Mouse (Mus musculus) embryo, embryonic 10 days (tissue): ENCODE results near the gene Kifc3.

ENCODE experiments used
- DNase-seq: peaks from one replicate; pipeline ENCODE4 v3.0.0-alpha.2; 2015; ENCODE audit warnings: low spot score

Gene Kifc3

DNA sequence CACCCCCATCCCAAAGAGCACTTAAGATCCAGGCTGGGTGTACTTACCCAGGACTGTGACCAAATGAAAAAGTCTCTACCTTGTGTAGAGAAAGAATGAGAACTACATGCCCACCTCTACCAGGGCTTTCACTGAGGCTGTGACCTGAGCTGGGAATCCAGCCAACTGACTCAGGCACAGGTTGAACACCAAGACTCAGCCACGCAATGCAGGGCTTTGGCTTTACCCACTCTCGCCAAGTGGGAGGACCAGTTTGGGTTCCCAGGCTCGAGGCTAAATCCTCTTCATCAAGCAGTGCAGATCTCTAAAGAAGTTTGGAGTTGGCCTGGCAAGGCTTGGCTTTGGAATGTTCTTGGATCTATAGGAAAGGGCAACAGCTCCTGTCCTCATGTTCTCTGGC lies 127.1 kb downstream of the Kifc3 start:
- no peak for DNase-seq

DNA sequence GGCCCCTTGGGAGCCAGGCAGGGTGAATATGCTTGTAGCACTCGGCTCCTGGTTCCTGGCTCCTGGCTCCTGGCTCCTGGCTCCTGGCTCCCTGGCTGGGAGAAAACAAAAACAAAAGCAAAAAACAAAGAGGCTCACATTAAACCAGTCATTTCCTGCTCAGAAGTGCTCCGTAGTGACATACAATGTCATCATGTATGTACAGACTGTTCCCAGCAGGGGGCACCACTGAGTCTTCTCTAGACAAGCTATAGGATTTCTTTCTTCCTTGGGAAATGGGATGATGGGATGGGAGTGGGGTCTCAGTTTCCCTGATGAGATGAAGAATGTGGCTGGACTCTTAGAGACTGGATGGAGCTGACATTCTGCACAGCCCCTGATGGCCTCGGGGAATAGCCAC lies 135.0 kb downstream of the Kifc3 start:
- DNase-seq: peak; percentile 60

DNA sequence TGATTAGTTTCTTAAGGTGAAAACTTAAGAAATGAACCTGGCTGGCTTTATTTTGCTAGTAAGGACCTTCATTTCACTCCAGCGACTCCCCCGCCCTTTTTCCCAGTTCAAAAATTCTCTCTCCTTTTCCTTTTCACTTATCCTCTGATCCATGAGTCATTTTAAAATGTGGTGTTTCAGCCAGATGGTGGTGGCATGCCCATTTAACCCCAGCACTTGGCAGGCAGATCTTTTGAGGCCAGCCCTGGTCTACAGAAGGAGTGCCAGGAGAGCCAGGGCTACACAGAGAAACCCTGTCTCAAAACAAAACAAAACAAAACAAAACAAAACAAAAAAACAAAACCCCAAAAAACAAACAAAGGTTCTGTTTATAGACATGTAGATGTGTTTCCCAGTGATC lies 138.1 kb downstream of the Kifc3 start:
- no peak for DNase-seq

DNA sequence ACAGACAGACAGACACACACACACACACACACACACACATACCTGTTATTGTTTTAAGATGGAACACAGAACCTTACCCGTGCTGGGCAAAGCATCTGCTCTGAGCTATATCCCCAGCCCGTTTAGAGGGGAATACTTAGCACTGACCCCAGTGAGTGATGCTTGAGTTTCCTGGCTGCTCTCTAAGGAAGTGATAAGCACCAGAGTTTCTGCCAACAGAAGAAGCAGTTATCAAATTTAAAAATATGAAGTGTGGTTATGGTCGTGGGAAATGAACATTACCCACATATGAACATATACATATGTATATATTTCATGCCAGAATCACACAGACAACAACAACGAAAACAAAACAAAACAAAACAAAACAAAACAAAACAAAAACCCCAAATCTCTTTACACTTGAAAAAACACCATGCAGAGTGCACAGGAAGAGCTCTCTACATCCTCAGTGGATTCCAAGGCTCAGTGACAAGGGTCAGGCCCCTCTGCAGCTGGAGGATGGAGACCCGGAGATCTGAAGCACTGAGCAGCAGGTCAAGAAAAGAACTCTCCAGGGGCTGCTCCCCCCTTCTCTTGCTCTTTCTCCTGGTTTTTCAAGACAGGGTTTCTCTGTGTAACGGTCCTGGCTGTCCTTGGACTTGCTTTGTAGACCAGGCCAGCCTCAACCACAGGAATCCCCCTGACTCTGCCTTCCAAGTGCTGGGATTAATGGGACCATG lies 142.6 kb downstream of the Kifc3 start:
- no peak for DNase-seq

DNA sequence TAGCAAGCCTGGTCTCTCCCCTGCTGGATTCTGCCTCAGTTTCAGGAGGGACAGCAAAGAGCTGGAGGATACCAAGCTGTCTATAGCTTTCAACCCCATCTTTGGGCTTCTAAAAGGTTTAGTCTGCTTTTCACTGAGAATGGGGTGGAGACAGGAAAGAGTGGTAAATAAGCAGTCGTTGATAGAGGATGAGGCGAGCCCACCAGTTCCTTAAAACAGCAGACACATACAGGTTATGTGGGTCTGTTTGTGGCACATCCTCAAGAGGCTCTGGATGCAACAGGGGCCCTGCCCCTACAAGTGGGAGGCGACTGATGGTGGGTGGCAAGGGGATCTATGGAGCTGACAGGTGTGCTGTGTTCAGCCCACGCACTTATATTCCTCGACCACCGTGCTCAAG lies 144.0 kb downstream of the Kifc3 start:
- no peak for DNase-seq

DNA sequence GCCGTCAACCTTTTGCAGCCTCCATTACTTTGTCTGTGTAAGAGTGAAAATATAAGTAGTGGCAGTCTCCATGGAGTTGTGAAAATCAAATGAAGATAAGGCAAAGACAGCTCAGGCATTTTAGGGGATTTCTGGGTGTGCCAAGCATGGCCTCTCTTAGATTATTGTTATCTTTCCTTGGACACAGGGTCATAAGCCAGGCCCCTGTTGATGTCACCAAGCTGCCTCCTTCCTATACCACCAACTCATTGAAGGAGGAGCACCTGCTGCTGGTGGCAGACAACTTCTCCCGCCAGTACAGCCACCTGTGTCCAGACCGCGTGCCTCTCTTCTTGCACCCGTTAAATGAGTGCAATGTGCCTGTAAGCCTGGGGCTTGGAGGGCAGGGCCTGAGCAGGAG lies 146.2 kb downstream of the Kifc3 start:
- DNase-seq: no peak

DNA sequence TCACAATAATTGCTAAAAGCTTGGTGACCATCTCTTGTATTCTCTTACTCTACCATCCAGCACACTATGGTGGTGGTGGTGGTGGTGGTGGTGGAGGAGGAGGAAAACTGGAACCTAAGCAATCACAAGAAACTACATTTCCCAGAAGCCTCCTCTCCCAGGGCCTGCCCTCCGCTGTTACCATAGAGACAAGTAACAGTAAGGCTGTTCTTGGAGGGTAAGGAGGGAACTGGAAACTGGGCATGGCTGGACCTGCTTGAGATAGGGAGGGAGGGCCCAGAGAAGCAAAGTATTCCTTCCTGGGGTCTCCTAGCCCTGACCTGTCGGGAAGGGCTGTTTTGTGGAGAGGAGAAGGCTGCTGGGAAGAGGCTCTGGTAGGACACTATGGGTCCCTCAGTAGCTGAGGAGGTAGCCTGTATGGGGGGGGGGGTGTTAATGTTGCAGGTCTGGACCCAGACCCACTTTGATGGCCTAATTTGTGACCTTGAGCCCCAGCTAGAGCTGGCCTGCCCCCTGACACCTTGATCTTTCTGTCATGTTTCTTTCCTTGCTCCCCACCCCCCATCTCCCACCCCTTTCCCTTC lies 147.6 kb downstream of the Kifc3 start, which contains the start of gene Drc7:
Gene Drc7, plus strand, starts transcription at position 177 of the 584 bp plus-strand sequence.
- peak; percentile 68 for DNase-seq

DNA sequence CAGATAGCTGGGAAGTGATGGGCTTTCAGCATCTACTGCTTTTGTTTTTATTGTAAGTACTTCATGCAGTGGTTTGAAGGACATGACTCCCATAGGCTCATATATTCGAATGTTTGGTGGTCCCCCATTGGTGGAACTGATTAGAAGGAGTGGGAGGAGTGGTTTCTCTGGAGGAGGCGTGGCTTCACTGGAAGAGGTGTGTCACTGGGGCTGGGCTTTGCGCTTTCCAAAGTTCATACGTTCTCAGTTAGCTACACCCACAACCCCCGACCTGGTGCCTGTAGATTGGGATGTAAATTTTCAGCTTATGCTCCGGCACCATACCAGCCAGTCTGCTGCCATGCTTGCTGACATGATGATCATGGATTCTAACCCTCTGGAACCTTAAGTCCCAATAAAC lies 148.2 kb downstream of the Kifc3 start:
- DNase-seq: no peak
